Mouse (Mus musculus): ENCODE data around the gene Dock10.

DNA sequence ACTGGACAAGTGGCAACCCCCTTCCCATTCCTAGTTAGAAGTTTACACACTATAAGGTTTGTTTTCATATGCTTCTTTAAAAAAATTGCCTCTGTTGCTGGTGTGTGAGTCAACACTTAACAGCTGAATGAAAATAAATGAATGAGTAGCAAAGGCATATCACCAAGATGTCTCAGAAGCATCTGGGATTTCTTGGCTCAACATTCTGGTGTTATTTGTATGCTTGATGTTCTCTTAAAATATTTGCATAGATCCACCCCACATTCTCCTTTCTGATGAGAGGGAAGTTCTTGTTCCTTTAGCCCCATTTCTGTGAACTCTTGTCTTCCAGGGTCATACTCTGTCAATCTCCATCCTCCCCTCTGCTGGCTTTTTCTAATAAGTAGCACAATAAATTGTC, 38.2 kb downstream of the Dock10 start:
- no peak for TF ChIP-seq POLR2A (IDR thresholded peaks at IDR 0.05; ENCODE audit: borderline replicate concordance, control insufficient read depth, low read depth, low read length)
- no peak for TF ChIP-seq CTCF (IDR thresholded peaks at IDR 0.05; ENCODE audit: control insufficient read depth, insufficient read depth, low read length)
